Mouse (Mus musculus) kidney, embryonic 15.5 days (tissue): ENCODE results near the gene Myl6b. TPM values are rescaled to one million over a fixed set of nuclear protein-coding genes. Genes with fewer than 3 reads are reported as not detected.

Experiments
- ATAC-seq: fragments of 200-750 bp; cut with Nextera tagmentation; replicated peaks from 2 replicates; pipeline ENCODE4 v1.8.0; 2017; ENCODE audit warnings: moderate TSS enrichment; ENCODE audit not compliant: low FRiP score
- H3K27ac ChIP-seq: fragments of 300-500 bp; sonication (generic); 2 replicates; pipeline ENCODE4 v1.5.1; 2015; ENCODE audit warnings: mild to moderate bottlenecking, inconsistent platforms
- H3K27me3 ChIP-seq: fragments of 300-500 bp; sonication (generic); 2 replicates; pipeline ENCODE4 v1.6.1; 2015; ENCODE audit warnings: inconsistent platforms
- H3K36me3 ChIP-seq: fragments of 300-500 bp; sonication (generic); 2 replicates; pipeline ENCODE4 v1.6.1; 2015; ENCODE audit warnings: inconsistent platforms
- H3K4me1 ChIP-seq: fragments of 300-500 bp; sonication (generic); 2 replicates; pipeline ENCODE4 v1.6.1; 2015; ENCODE audit warnings: inconsistent platforms
- H3K4me2 ChIP-seq: fragments of 300-500 bp; sonication (generic); 2 replicates; pipeline ENCODE4 v1.6.1; 2015; ENCODE audit warnings: moderate library complexity, mild to moderate bottlenecking, inconsistent platforms
- H3K4me3 ChIP-seq: fragments of 300-500 bp; sonication (generic); replicated peaks from 2 replicates; pipeline ENCODE4 v1.5.1; 2015; ENCODE audit warnings: mild to moderate bottlenecking, inconsistent platforms
- H3K9ac ChIP-seq: fragments of 300-500 bp; sonication (generic); 2 replicates; pipeline ENCODE4 v1.6.1; 2015; ENCODE audit warnings: mild to moderate bottlenecking, inconsistent platforms
- H3K9me3 ChIP-seq: fragments of 300-500 bp; sonication (generic); replicated peaks from 2 replicates; pipeline ENCODE4 v1.6.1; 2016; ENCODE audit warnings: inconsistent platforms
- WGBS: fragments of 180-500 bp; shearing (Covaris S2); methylation state at CpG from one replicate; pipeline ENCODE4 v1.1.7; 2015; ENCODE audit warnings: mixed read lengths; 5-methylcytosine and 5-hydroxymethylcytosine counted together
- microRNA-seq: library from miRNA; unstranded; fragments of <30 nt; microRNA quantifications from one replicate; pipeline ENCODE4, GENCODE M21; 2016
- polyA plus RNA-seq: library from polyadenylated mRNA; unstranded; fragments of >200 nt; fragmentation: Nextera tagmentation; extraction: Ambion mirVana; gene quantifications from 2 replicates; pipeline ENCODE4 v1.2.1, GENCODE M21; 2015

Myl6b gene
- polyA plus RNA-seq, 1 experiment from 2014 or later, result 4.2 TPM

DNA sequence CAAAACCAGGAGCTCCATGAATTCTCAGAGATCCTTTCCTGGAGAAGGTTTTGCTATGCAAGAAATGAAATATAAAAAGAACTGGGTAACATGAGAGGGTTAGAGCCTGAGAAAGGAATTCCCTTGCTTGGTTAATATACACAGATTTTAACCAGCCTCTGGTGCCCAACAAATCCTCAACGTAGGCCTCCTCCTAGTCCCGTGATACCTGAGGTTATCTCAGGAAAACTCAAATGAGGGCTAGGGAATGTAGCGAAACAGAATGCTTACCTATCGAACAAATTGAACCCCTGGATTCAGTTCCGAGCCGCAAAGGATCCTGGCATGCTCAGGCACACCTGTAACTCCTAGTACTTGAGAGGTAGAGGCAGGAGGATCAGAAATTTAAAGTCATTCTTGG is 40.8 kb downstream of the Myl6b start:
- H3K27ac ChIP-seq, result peak overlapping the region; percentile 97
- H3K4me2 ChIP-seq, result peak overlapping the region; percentile 77; the same call in 1 of the 2 replicates
- peak overlapping the region; percentile 95 for H3K4me3 ChIP-seq
- H3K27me3 ChIP-seq, result no peaks in the 10 kb centered on the region
- H3K9me3 ChIP-seq, result no peaks in the 10 kb centered on the region
- H3K9ac ChIP-seq, result no peak overlapping the region
- H3K36me3 ChIP-seq, result peaks cover 9% of the 10 kb centered on the region
- WGBS, result 79% methylated on average over 6 of the region's 6 CpGs
- peaks cover 28% of the 10 kb centered on the region for H3K4me1 ChIP-seq
- no peak for ATAC-seq

- ATAC-seq, result no peak
- no peaks in the 10 kb centered on the region for H3K9me3 ChIP-seq
- H3K9ac ChIP-seq, result peak overlapping the region; percentile 5; the same call in 1 of the 2 replicates
- H3K4me3 ChIP-seq, result peak overlapping the region; percentile 24; the same call in 1 of the 2 replicates
- no peaks in the 10 kb centered on the region for H3K36me3 ChIP-seq
- no peaks in the 10 kb centered on the region for H3K27me3 ChIP-seq
- H3K4me2 ChIP-seq, result peak overlapping the region; percentile 47
- H3K27ac ChIP-seq, result no peak overlapping the region
- peaks cover 19% of the 10 kb centered on the region for H3K4me1 ChIP-seq
- 4% methylated on average over 6 of the region's 6 CpGs for WGBS
Observed at GRCm38 (mm10) chr10:128455280-128455679, 43.2 kb downstream of the Myl6b start.

DNA sequence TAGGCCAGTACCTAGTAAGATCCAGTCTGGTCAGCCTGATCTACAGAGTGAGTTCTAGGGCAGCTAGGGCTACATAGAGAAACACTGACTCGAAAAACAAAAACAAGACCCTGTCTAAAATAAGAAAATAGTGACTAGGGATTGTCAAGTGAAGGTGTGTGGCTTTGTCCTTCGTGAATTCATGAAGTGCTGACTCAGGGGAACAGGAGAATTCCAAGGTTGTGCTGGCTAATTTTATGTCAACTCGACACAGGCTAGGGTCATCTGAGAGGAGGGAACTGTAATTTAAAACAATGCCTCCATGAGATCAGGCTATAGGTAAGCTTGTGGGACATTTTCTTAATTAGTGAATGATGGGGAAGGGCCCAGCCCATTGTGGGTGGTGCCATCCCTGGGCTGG is 44.0 kb downstream of the Myl6b start:
- no peaks in the 10 kb centered on the region for H3K36me3 ChIP-seq
- H3K9ac ChIP-seq, result no peak overlapping the region
- H3K27me3 ChIP-seq, result no peaks in the 10 kb centered on the region
- 54% methylated on average over 3 of the region's 3 CpGs for WGBS
- H3K4me1 ChIP-seq, result peaks cover 16% of the 10 kb centered on the region
- H3K27ac ChIP-seq, result no peak overlapping the region
- H3K4me3 ChIP-seq, result no peak overlapping the region
- no peaks in the 10 kb centered on the region for H3K9me3 ChIP-seq
- ATAC-seq, result no peak
- no peak overlapping the region for H3K4me2 ChIP-seq

GRCm38 (mm10) chr10:128451014-128451413 is 47.5 kb downstream of the Myl6b start:
- Histone ChIP-seq H3K9me3 (no peaks in the 10 kb centered on the region), H3K27me3 (no peaks in the 10 kb centered on the region), H3K4me2 (no peak overlapping the region), H3K4me3 (no peak overlapping the region), H3K4me1 (peaks cover 9% of the 10 kb centered on the region), H3K27ac (no peak overlapping the region), H3K36me3 (no peaks in the 10 kb centered on the region), H3K9ac (no peak overlapping the region)
- no peak for ATAC-seq
- 82% methylated on average over 6 of the region's 6 CpGs for WGBS

- no peak for ATAC-seq
- H3K27me3 ChIP-seq, result no peaks in the 10 kb centered on the region
- H3K4me3 ChIP-seq, result no peak overlapping the region
- H3K4me1 ChIP-seq, result peaks cover 11% of the 10 kb centered on the region
- WGBS, result 76% methylated on average over 4 of the region's 4 CpGs
- peaks cover 21% of the 10 kb centered on the region for H3K36me3 ChIP-seq
- H3K27ac ChIP-seq, result no peak overlapping the region
- H3K9me3 ChIP-seq, result no peaks in the 10 kb centered on the region
- H3K9ac ChIP-seq, result no peak overlapping the region
- H3K4me2 ChIP-seq, result no peak overlapping the region
Observed at GRCm38 (mm10) chr10:128445407-128445806, 53.1 kb downstream of the Myl6b start.

DNA sequence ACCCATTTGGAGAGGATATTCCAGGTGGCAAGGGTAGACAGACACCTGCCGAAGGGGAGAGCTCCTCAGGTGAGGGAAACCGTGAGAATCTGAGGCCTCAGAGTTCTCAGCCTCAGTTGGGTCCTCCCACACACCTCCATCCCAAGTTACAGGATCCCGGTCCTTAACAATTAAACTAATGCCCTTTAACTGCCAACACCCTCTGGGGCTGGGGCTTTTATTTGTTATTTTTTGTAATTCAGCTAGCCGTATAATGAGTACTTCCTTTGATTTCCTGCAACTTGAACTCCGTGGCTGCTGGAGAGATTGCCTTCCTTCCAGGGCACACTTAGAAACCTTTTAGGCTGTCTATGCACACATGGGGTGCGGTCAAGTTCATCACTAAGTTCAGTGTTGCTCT is 54.1 kb downstream of the Myl6b start:
- Histone ChIP-seq H3K36me3 (peaks cover 31% of the 10 kb centered on the region), H3K4me1 (peaks cover 20% of the 10 kb centered on the region), H3K9ac (no peak overlapping the region), H3K9me3 (no peaks in the 10 kb centered on the region), H3K4me2 (no peak overlapping the region), H3K27me3 (no peaks in the 10 kb centered on the region), H3K4me3 (no peak overlapping the region), H3K27ac (peak overlapping the region; percentile 49)
- 33% methylated on average over 6 of the region's 6 CpGs for WGBS
- peak; percentile 40; the same call in 1 of the 2 replicates for ATAC-seq

Small RNA genes within 50 kb of the gene (microRNA-seq; reads per million reads assigned to microRNA genes)
- gene Mir6916 (not detected), gene Mir8105 (0.59 reads per million)

Other genes with a start within 250 kb of the Myl6b start
- gene Apon, start 244.6 kb downstream of the Myl6b start, polyA plus RNA-seq, result 0.40 and 0.45 TPM in 2 replicates
- 0.48 and 2.5 TPM in 2 replicates for gene Apof, start 230.0 kb downstream of the Myl6b start, polyA plus RNA-seq
- 11.8 and 14.2 TPM in 2 replicates for gene Stat2, start 228.1 kb downstream of the Myl6b start, polyA plus RNA-seq
- gene Il23a, start 199.9 kb downstream of the Myl6b start, polyA plus RNA-seq, result 0.21 and 0.40 TPM in 2 replicates
- gene Pan2, start 195.3 kb downstream of the Myl6b start, polyA plus RNA-seq, result 38.4 and 41.7 TPM in 2 replicates
- gene Cnpy2, start 176.2 kb downstream of the Myl6b start, polyA plus RNA-seq, result 331 and 361 TPM in 2 replicates
- gene Cs, start 161.0 kb downstream of the Myl6b start, polyA plus RNA-seq, result 200 and 214 TPM in 2 replicates
- gene Coq10a, start 129.7 kb downstream of the Myl6b start, polyA plus RNA-seq, result 13.7 TPM in 2 replicates
- 13.6 and 14.5 TPM in 2 replicates for gene Ankrd52, start 121.6 kb downstream of the Myl6b start, polyA plus RNA-seq
- gene Slc39a5, start 97.5 kb downstream of the Myl6b start, polyA plus RNA-seq, result 41.5 and 47.1 TPM in 2 replicates
- gene Nabp2, start 87.2 kb downstream of the Myl6b start, polyA plus RNA-seq, result 82.8 and 92.6 TPM in 2 replicates
- 45.1 and 45.9 TPM in 2 replicates for gene Rnf41, start 87.0 kb downstream of the Myl6b start, polyA plus RNA-seq
- gene Smarcc2, start 39.4 kb downstream of the Myl6b start, polyA plus RNA-seq, result 75.9 and 77.2 TPM in 2 replicates
- gene Myl6, start 4.5 kb downstream of the Myl6b start, polyA plus RNA-seq, result 1,170 and 1,259 TPM in 2 replicates
- gene Esyt1, start 27.2 kb upstream of the Myl6b start, polyA plus RNA-seq, result 19.4 and 22.8 TPM in 2 replicates
- 16.2 and 17.7 TPM in 2 replicates for gene Zc3h10, start 49.1 kb upstream of the Myl6b start, polyA plus RNA-seq
- gene Rpl41, start 50.6 kb upstream of the Myl6b start, polyA plus RNA-seq, result 4,214 and 4,446 TPM in 2 replicates
- gene Pa2g4, start 67.3 kb upstream of the Myl6b start, polyA plus RNA-seq, result 205 and 207 TPM in 2 replicates
- 9.7 and 10.7 TPM in 2 replicates for gene Erbb3, start 91.0 kb upstream of the Myl6b start, polyA plus RNA-seq
- 752 and 867 TPM in 2 replicates for gene Rps26, start 128.1 kb upstream of the Myl6b start, polyA plus RNA-seq
- 1.9 and 2.2 TPM in 2 replicates for gene Ikzf4, start 147.3 kb upstream of the Myl6b start, polyA plus RNA-seq
- gene Suox, start 175.4 kb upstream of the Myl6b start, polyA plus RNA-seq, result 11.7 and 13.2 TPM in 2 replicates
- 71.4 and 72.3 TPM in 2 replicates for gene Rab5b, start 197.6 kb upstream of the Myl6b start, polyA plus RNA-seq
- gene Pmel, start 205.5 kb upstream of the Myl6b start, polyA plus RNA-seq, result 1.2 TPM in 2 replicates
- 106 and 107 TPM in 2 replicates for gene Cdk2, start 206.3 kb upstream of the Myl6b start, polyA plus RNA-seq
- 5.9 and 6.0 TPM in 2 replicates for gene Dgka, start 246.2 kb upstream of the Myl6b start, polyA plus RNA-seq
- 40.2 and 41.4 TPM in 2 replicates for gene Pym1, start 249.2 kb upstream of the Myl6b start, polyA plus RNA-seq